Mouse (Mus musculus) ovary, postnatal 14 days (tissue): ENCODE data around the gene Ly6f.

Experiments
- DNase-seq: peaks from one replicate; pipeline ENCODE4 v3.0.0; 2022; ENCODE audit warnings: low spot score

Ly6f gene

DNA sequence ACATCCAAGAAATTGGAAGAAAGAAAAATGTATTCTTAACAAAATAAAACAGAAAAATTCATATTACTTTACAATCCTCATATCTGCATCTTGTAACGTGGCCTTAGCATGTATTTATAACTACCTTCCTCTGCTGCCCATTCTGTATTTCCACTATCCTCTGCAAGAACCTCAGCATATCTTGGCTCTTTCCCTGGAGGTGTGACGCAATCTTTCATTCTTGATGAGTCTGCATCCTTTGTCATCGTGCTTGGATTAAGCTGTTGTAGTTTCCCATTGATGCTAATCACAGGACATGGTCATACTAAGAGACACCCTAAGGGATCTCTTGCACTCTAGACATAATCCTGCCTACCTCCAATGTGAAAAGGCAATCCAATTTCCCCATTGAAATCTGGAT lies 50.4 kb downstream of the Ly6f start:
- DNase-seq, result no peak

DNA sequence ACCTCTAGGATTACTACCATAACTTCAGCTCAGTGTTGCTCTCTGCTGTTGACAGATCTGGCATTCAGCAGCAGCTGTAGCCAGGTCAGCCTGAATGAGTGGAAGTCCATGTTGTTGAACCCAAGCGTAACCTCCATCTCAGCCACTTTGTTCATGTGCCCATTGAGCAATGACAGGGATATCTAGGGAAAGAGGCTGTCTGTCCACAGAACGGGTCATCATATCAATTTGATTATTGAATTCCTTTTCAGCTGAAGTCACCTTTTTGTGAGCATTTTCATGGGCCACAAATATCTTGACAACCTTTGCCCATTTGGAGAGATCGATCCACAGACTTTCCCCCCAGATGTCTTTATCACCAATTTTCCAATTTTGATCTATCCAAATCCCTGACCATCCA lies 51.9 kb downstream of the Ly6f start:
- no peak for DNase-seq
